31 mouse cellular contexts compared by ENCODE assay signal in the genomic region with DNA sequence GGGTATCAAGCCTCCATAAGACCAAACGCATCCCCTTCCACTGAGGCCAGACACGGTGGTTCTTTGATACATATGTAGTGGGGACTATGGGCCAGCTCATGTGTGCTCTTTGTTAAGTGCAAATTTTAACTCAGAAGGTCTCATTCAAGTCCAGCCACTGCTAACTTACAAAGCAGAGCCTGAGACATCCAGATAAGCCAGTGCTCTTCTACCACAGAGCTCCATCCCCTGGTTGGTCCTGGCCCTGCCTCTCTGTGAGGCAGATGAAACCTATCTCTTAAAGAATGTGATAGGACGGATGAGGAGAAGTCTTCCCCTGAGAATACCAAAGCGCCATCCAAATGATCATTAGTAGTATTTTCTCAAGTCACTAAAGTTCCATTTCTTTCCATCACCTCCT. TPM values are rescaled to one million over a fixed set of nuclear protein-coding genes. Genes with fewer than 3 reads are reported as not detected.
A peak's percentile ranks its signal among the peaks of the same experiment; 100 is the strongest.
DNase-seq lines count a peak whose midpoint lies in the region; ATAC-seq and TF ChIP-seq lines count a peak whose summit lies in the region.
"Had no signal": no experiment of that assay in that cellular context is flagged by ENCODE, and none has a peak within 500 bp of the region (broad histone marks: within the 10 kb centered on the region; RNA-seq: fewer than 3 reads in every experiment).

No protein-coding gene starts in this region.

- no peak for TF ChIP-seq CTCF in layer of hippocampus, adult 2 months (conservative IDR thresholded peaks at IDR 0.05)

- H3K4me3 ChIP-seq in layer of hippocampus, adult 2 months = no peak overlapping the region
- peak overlapping the region; percentile 22 for H3K4me3 ChIP-seq in intestine, embryonic 15.5 days (replicated peaks)
- no peak overlapping the region for H3K4me3 ChIP-seq in midbrain, embryonic 10.5 days
- H3K4me3 ChIP-seq: forebrain, embryonic 10.5 days; forebrain, embryonic 13.5 days; heart, embryonic 12.5 days; heart, embryonic 15.5 days had no signal

- whole genome bisulfite sequencing in intestine, embryonic 15.5 days = 86% methylated on average over 4 of the region's 4 CpGs
- WGBS in midbrain, embryonic 10.5 days = 76% methylated on average over 4 of the region's 4 CpGs

- no peak overlapping the region for H3K9ac ChIP-seq in intestine, embryonic 15.5 days
- H3K9ac ChIP-seq: forebrain, embryonic 13.5 days; heart, embryonic 12.5 days; heart, embryonic 15.5 days; hindbrain, embryonic 14.5 days had no signal

- no peaks in the 10 kb centered on the region for H3K36me3 ChIP-seq in intestine, embryonic 15.5 days
- no peaks in the 10 kb centered on the region for H3K36me3 ChIP-seq in midbrain, embryonic 10.5 days
- H3K36me3 ChIP-seq: forebrain, embryonic 10.5 days; G1E; heart, embryonic 12.5 days; heart, embryonic 15.5 days had no signal

- H3K4me2 ChIP-seq in intestine, embryonic 15.5 days (replicated peaks) = peak overlapping the region; percentile 50
- H3K4me2 ChIP-seq: forebrain, embryonic 13.5 days; heart, embryonic 12.5 days; heart, embryonic 15.5 days; hindbrain, embryonic 14.5 days had no signal

- no peak for ATAC-seq in intestine, embryonic 15.5 days
- ATAC-seq in megakaryocyte progenitor cell, adult 5-6 weeks (replicated peaks; ENCODE audit: poor library complexity) = 0 out of 2 replicates have a peak, but pooled peaks have one; percentile 46
- ATAC-seq: forebrain, embryonic 13.5 days; forebrain, embryonic 16.5 days had no signal

- no peaks in the 10 kb centered on the region for H3K4me1 ChIP-seq in intestine, embryonic 15.5 days (replicated peaks)
- no peaks in the 10 kb centered on the region for H3K4me1 ChIP-seq in midbrain, embryonic 10.5 days
- H3K4me1 ChIP-seq: forebrain, embryonic 10.5 days; forebrain, embryonic 13.5 days; heart, embryonic 12.5 days; heart, embryonic 15.5 days had no signal

- H3K27ac ChIP-seq in layer of hippocampus, adult 2 months = peak overlapping the region; percentile 54; the same call in 1 of the 2 replicates
- H3K27ac ChIP-seq in intestine, embryonic 15.5 days = no peak overlapping the region
- H3K27ac ChIP-seq in midbrain, embryonic 10.5 days (replicated peaks) = no peak overlapping the region
- H3K27ac ChIP-seq: forebrain, embryonic 10.5 days; forebrain, embryonic 13.5 days; heart, embryonic 15.5 days; hindbrain, embryonic 14.5 days had no signal

- DNase-seq in layer of hippocampus, adult 2 months (ENCODE audit: low spot score in 2 of 2) = no peak
- no peak for DNase-seq in layer of hippocampus, postnatal 14 days (ENCODE audit: low spot score in 2 of 2)
- DNase-seq in midbrain, embryonic 10.5 days (ENCODE audit: low spot score) = no peak
- DNase-seq in kidney, adult 9 months = no peak
- no peak for DNase-seq in ovary, postnatal 10 days (ENCODE audit: low spot score)
- DNase-seq: adrenal gland, adult 2 months; adrenal gland, postnatal 14 days; B cell, adult 2 months; cerebellum, adult 11-12 months; cerebellum, adult 8-10 months; cerebellum, postnatal 36 days; gastrocnemius, postnatal 14 days; heart, adult 18-20 months; heart, postnatal 10 days; heart, postnatal 4 days had no signal

- H3K9me3 ChIP-seq in intestine, embryonic 15.5 days = no peaks in the 10 kb centered on the region
- H3K9me3 ChIP-seq in midbrain, embryonic 10.5 days (replicated peaks) = no peaks in the 10 kb centered on the region
- H3K9me3 ChIP-seq: forebrain, embryonic 10.5 days; forebrain, embryonic 13.5 days; G1E; heart, embryonic 12.5 days; heart, embryonic 15.5 days had no signal

- no peaks in the 10 kb centered on the region for H3K27me3 ChIP-seq in intestine, embryonic 15.5 days (replicated peaks)
- no peaks in the 10 kb centered on the region for H3K27me3 ChIP-seq in midbrain, embryonic 10.5 days (ENCODE audit: low read depth, poor library complexity, severe bottlenecking)
- H3K27me3 ChIP-seq: CH12.LX; forebrain, embryonic 13.5 days; heart, embryonic 15.5 days had no signal

RNA-seq across cellular contexts. Expression of gene Trim31, which starts 1.5 kb away (rescaled TPM):
- total RNA-seq in layer of hippocampus, adult 2 months (2021) = under 1 TPM in 1 of 2 experiments, not detected in 1; 0.15 TPM
- not detected for total RNA-seq in layer of hippocampus, postnatal 14 days (2021)
- 43.1 and 47.6 TPM in 2 replicates for polyA plus RNA-seq in intestine, embryonic 15.5 days (2015; fragmentation: Nextera tagmentation; extraction: Ambion mirVana)
- total RNA-seq in megakaryocyte progenitor cell, adult 5-6 weeks (2015) = not detected in 2 replicates
- not detected in 2 replicates for total RNA-seq in megakaryocyte progenitor cell, adult 5-6 weeks (2017)
- polyA plus RNA-seq in midbrain, embryonic 10.5 days (2016; fragmentation: Nextera tagmentation; extraction: Ambion mirVana) = not detected in 2 replicates
- total RNA-seq: adrenal gland, adult 2 months; adrenal gland, postnatal 14 days; adrenal gland, postnatal 4 days; CH12.LX; G1E; gastrocnemius, adult 18-20 months; gastrocnemius, postnatal 14 days; gastrocnemius, postnatal 4 days; heart, adult 18-20 months; heart, postnatal 10 days; heart, postnatal 4 days had no signal
- polyA plus RNA-seq: adrenal gland, adult 2 months; embryonic facial prominence, embryonic 11.5 days; embryonic facial prominence, embryonic 14.5 days; forebrain, embryonic 10.5 days; forebrain, embryonic 13.5 days; forebrain, embryonic 16.5 days; G1E; heart, embryonic 12.5 days; heart, embryonic 15.5 days; hindbrain, embryonic 11.5 days; hindbrain, embryonic 14.5 days had no signal

RNA-seq across cellular contexts. Expression of gene Trim40, which starts 9.5 kb away (rescaled TPM):
- not detected for total RNA-seq in layer of hippocampus, adult 2 months (2021)
- total RNA-seq in layer of hippocampus, postnatal 14 days (2021) = not detected
- 0.78 and 1.2 TPM in 2 replicates for polyA plus RNA-seq in intestine, embryonic 15.5 days (2015; fragmentation: Nextera tagmentation; extraction: Ambion mirVana)
- not detected in 2 replicates for total RNA-seq in megakaryocyte progenitor cell, adult 5-6 weeks (2015)
- not detected in 2 replicates for total RNA-seq in megakaryocyte progenitor cell, adult 5-6 weeks (2017)
- not detected in 2 replicates for polyA plus RNA-seq in midbrain, embryonic 10.5 days (2016; fragmentation: Nextera tagmentation; extraction: Ambion mirVana)
- total RNA-seq: adrenal gland, postnatal 14 days; CH12.LX; G1E; gastrocnemius, adult 18-20 months; gastrocnemius, postnatal 14 days; gastrocnemius, postnatal 4 days; heart, adult 18-20 months; heart, postnatal 10 days; heart, postnatal 4 days had no signal
- polyA plus RNA-seq: embryonic facial prominence, embryonic 11.5 days; embryonic facial prominence, embryonic 14.5 days; forebrain, embryonic 10.5 days; forebrain, embryonic 13.5 days; forebrain, embryonic 16.5 days; G1E; heart, embryonic 12.5 days; heart, embryonic 15.5 days; hindbrain, embryonic 11.5 days; hindbrain, embryonic 14.5 days had no signal

RNA-seq across cellular contexts. Expression of gene Trim10, which starts 30.0 kb away (rescaled TPM):
- total RNA-seq in layer of hippocampus, adult 2 months (2021) = not detected
- not detected for total RNA-seq in layer of hippocampus, postnatal 14 days (2021)
- polyA plus RNA-seq in intestine, embryonic 15.5 days (2015; fragmentation: Nextera tagmentation; extraction: Ambion mirVana) = 4.8 and 5.2 TPM in 2 replicates
- total RNA-seq in megakaryocyte progenitor cell, adult 5-6 weeks (2015) = 0.24 and 1.8 TPM in 2 replicates
- 1.1 and 2.3 TPM in 2 replicates for total RNA-seq in megakaryocyte progenitor cell, adult 5-6 weeks (2017)
- polyA plus RNA-seq in midbrain, embryonic 10.5 days (2016; fragmentation: Nextera tagmentation; extraction: Ambion mirVana) = 6.2 and 7.4 TPM in 2 replicates
- total RNA-seq: CH12.LX; gastrocnemius, adult 18-20 months; gastrocnemius, postnatal 14 days had no signal

RNA-seq across cellular contexts. Expression of gene Trim15, which starts 32.4 kb away (rescaled TPM):
- not detected for total RNA-seq in layer of hippocampus, adult 2 months (2021)
- total RNA-seq in layer of hippocampus, postnatal 14 days (2021) = not detected
- 4.6 and 6.1 TPM in 2 replicates for polyA plus RNA-seq in intestine, embryonic 15.5 days (2015; fragmentation: Nextera tagmentation; extraction: Ambion mirVana)
- total RNA-seq in megakaryocyte progenitor cell, adult 5-6 weeks (2015) = not detected in 2 replicates
- total RNA-seq in megakaryocyte progenitor cell, adult 5-6 weeks (2017) = not detected in 2 replicates
- polyA plus RNA-seq in midbrain, embryonic 10.5 days (2016; fragmentation: Nextera tagmentation; extraction: Ambion mirVana) = 0.27 and 0.45 TPM in 2 replicates
- total RNA-seq: adrenal gland, adult 2 months; adrenal gland, postnatal 14 days; adrenal gland, postnatal 4 days; CH12.LX; gastrocnemius, adult 18-20 months; gastrocnemius, postnatal 14 days; gastrocnemius, postnatal 4 days; heart, adult 18-20 months; heart, postnatal 10 days; heart, postnatal 4 days had no signal
- polyA plus RNA-seq: adrenal gland, adult 2 months; G1E had no signal

RNA-seq across cellular contexts. Expression of gene Rnf39, which starts 43.3 kb away (rescaled TPM):
- total RNA-seq in layer of hippocampus, adult 2 months (2021) = 1 to 10 TPM; 5.2 to 5.3 TPM
- 1 to 10 TPM; 4.2 to 4.6 TPM for total RNA-seq in layer of hippocampus, postnatal 14 days (2021)
- polyA plus RNA-seq in intestine, embryonic 15.5 days (2015; fragmentation: Nextera tagmentation; extraction: Ambion mirVana) = 1.7 and 1.8 TPM in 2 replicates
- total RNA-seq in megakaryocyte progenitor cell, adult 5-6 weeks (2015) = not detected in 2 replicates
- total RNA-seq in megakaryocyte progenitor cell, adult 5-6 weeks (2017) = not detected in 2 replicates
- polyA plus RNA-seq in midbrain, embryonic 10.5 days (2016; fragmentation: Nextera tagmentation; extraction: Ambion mirVana) = 0.22 and 0.67 TPM in 2 replicates
- total RNA-seq: CH12.LX; G1E; gastrocnemius, postnatal 14 days had no signal
- polyA plus RNA-seq: G1E; heart, embryonic 12.5 days had no signal
